Mouse (Mus musculus): ENCODE measurements around the gene Dvl2.

Gene Dvl2

DNA sequence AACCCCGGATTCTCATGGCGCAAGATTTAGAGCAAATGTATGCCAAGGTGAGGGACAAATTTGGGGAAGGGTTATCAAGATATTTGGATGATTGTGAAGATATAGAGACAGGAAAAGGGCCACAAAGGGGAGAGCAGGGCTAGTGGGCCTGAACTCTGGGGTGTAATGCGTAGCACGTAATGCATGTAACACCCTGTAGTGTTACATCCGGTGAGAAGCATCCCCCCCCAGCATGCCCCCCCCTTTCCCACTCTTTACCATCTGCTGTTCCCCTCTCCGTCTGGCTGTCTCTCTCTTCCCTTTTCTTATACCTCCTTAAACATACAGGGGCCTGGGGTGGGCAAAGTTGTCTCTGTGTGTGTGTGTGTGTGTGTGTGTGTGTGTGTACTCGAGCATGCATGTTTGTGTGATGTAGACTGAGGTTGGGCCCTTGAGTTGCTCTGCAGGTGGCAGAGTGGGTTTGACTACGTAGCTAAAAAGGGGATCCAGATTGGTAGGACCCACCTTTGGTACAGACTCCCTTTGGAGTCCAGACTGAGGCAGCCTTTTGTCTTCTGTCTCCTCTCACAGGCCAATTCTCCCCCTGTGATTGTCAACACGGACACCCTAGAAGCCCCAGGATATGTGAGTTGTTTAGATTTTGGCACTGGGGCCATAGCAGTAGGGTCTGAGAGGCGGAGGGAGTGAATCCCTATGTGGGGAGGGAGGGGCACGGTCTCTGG lies 29.6 kb downstream of the Dvl2 start:
- no peak for DNase-seq

DNA sequence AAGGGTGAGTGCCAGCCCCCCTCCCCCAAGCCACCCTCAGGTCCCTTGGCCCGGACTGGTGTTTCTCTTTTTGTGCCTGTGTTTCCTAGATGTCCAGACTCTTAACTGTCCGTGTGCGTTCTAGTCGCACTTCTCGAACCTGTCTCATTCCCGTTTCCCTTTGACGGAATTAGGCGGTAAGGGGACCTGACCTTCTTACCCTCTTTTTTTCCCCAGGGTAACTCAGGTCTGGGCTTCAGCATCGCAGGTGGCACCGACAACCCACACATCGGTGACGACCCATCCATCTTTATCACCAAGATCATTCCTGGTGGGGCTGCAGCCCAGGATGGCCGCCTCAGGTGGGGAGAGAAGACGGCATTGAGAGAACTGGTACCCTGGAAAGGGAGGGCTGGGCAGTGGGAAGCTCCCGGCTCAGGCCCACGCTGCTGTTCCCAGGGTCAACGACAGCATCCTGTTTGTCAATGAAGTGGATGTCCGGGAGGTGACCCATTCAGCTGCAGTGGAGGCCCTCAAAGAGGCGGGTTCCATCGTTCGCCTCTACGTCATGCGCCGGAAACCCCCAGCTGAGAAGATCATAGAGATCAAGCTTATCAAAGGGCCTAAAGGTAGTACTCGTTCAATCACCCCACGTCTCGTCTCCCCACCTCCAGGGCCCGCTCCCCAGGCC lies 30.4 kb downstream of the Dvl2 start:
- DNase-seq, result no peak

DNA sequence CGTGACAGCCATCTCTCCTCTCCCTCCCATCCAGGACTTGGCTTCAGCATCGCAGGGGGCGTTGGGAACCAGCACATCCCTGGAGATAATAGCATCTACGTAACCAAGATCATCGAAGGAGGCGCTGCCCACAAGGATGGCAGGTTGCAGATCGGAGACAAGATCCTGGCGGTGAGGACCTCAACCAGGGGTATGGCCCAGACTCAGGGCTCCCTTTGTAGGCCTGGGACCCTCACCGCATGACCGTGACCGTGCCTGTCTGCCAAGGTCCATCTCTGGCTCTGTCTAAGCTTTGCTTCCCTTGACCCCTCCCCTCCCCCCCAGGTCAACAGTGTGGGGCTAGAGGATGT lies 30.9 kb downstream of the Dvl2 start:
- no peak for DNase-seq

DNA sequence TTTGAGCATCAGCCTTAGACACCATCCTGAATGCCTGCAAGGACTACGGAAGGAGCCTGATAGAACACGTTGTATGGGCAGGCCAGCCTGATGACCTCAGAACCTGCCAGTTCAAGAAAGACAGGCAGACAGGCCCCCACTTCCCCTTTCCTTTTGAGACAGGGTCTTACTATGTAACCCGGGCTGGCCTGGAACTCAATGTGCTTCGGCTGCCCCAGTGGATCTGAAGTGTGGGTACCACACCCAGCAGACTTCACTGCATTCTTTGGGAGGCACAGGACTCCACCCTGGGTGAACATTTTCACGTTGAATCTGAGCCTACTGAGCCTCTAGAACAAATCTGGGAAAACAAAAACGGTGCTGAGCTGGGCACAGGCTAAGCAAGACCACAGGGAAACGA lies 37.8 kb downstream of the Dvl2 start:
- DNase-seq, result no peak

DNA sequence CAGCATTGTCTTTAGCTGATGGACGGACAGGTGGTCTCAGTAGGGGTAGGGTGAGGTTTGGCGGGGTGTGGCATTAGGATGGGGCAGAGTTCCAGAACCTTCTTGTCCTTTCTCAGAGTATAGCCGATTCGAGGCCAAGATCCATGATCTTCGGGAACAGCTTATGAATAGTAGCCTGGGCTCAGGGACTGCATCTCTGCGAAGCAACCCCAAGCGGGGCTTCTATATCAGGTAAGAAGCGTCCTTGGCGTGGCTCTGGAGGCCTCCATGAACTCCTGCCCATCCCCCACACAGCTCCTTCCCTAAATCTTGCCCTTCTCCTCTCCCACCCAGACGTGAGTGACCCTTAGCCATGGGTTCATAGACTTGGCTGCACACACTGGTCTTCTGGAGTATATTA lies 39.2 kb downstream of the Dvl2 start:
- no peak for DNase-seq

DNA sequence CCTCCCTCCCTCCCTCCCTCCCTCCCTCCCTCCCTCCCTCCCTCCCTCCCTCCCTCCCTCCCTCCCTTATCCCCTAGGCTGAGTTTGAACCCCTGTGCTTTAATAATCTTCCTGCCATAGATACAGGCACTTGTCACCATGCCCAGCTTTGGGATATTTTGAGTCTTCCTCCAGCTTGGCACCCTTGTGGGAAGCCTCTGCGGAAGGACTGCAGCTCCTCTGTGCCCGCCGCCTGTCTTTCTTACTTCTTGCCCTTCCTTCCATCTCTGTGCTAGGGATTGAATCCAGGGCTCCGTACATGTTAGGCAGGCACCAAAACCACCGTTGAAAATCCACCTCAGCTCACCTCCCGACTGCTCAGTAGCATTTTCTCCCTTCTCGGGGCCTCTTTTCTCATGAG lies 39.8 kb downstream of the Dvl2 start:
- no peak for DNase-seq

DNA sequence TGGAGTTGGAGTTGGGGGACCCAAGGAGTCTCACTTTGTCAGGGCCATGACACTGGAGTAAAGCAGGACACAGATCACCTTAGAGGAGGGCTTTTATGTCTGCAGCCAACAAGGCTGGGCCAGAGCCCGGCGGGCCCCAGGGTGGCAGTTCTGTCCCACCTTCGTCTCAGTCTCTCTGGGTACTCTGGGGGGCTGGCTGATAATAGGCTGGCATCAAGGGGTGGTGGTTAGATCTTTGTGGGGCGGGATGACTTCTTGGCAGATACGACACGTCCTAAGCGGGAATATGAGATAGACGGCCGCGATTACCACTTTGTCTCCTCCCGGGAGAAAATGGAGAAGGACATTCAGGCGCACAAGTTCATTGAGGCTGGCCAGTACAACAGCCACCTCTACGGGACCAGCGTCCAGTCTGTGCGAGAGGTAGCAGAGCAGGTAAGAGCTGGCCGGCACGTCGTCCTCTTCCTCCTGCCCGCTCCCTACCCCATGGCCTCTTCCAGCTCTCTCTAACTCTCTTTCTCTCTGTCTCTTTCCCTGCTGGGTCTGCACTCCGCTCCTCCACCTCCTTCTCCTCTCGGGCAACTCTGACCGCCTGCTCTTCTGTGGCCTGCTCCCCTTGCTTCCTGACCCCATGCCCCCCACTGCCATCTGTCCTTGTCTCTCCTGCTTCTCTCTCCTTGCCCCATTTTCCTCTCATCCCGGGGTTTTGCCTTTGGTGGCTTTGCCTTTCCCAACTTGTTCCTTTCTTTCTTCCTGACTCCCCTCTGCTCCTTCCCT lies 42.1 kb downstream of the Dvl2 start:
- DNase-seq, result no peak

DNA sequence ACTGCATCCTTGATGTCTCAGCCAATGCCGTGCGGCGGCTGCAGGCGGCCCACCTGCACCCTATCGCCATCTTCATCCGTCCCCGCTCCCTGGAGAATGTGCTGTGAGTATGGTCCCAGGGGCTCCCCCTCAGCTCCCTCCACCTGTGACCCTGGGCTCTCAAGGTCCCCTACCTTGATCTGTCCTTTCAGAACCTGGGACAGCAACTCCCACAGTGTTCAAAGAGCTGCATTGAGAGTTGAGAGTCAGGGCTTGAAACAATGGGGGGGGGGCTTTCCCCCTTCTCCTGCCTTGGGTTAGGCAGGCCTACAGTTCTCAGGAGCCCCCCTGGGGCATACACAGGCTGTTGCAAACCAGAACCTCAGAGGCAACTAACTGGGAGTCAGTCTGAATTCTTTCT lies 43.3 kb downstream of the Dvl2 start:
- no peak for DNase-seq

DNA sequence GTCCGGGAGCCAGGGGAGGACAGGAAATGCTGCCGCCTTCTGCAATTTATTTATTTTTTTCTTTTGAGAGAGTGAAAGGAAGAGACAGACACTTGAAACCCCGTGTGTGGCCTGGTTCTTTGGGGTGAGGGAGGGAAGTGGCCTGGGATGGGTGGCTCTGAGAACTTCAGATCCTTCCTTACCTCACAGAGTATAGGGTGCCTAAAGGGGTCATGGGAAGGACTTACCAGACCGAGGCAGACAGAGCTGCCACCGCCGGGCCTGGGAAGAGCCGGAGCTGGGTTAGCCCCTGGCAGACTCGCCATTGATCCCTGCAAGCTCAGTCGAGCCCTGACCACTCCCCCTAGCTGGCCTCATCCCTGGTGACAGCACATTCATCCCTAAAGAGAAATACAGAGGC lies 45.0 kb downstream of the Dvl2 start:
- DNase-seq, result no peak

DNA sequence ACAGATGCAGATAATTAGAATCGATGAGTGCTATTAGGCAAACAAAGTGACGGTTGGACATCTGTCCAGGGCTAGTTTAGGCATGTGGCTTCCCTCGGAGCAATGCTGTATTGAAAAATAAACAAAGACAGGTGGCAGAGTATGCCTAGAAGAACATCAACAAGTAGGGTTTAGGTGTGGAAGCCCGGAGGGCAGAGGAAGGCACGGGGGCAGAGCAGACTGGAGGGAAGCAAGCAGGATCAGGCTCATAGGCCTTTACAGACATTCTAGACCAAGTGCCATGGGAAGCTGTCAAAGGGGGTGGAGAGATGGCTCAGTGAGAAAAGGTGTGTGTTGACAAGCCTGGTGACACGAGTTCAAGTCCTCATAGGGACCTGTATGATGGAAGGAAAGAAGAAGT lies 49.0 kb downstream of the Dvl2 start:
- no peak for DNase-seq

DNA sequence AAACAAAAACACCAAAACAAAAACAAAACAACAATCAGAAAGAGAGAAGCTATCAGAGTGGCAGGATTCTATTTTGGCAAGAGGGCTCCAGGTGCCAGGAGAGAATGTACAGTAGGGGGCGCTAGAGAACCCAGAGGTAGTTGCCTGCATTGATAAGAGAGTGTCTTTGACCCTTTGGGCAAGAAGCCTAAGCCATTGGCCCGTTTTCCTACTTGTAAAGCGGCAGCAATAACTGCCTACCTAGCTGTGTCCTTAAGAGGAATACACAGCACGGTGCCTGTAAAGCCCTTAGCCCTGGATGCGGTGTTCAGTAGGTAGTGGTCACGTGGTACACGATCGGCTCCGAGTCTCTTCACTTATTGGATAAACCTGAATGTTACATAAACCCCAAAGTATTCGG lies 49.4 kb downstream of the Dvl2 start:
- DNase-seq, result no peak

DNA sequence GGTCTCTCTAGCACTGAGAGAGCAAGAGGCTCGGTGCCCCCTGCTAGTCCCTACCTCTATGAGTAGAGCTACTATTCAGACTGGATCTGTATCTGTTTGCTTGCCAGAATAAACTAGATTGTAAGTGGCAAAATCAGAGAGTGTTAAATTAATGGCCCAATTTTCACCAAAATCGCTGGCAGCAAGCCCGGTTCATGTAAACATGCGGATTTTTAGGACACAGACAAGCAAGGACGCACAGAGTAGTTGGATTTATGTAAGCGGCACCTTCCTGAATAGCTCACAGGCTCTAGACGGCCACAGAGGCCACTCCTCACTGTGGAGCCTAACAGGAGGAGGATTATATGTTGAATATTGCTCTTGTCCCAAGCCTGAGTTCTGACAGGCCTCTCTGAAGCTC lies 52.8 kb downstream of the Dvl2 start:
- DNase-seq, result no peak

DNA sequence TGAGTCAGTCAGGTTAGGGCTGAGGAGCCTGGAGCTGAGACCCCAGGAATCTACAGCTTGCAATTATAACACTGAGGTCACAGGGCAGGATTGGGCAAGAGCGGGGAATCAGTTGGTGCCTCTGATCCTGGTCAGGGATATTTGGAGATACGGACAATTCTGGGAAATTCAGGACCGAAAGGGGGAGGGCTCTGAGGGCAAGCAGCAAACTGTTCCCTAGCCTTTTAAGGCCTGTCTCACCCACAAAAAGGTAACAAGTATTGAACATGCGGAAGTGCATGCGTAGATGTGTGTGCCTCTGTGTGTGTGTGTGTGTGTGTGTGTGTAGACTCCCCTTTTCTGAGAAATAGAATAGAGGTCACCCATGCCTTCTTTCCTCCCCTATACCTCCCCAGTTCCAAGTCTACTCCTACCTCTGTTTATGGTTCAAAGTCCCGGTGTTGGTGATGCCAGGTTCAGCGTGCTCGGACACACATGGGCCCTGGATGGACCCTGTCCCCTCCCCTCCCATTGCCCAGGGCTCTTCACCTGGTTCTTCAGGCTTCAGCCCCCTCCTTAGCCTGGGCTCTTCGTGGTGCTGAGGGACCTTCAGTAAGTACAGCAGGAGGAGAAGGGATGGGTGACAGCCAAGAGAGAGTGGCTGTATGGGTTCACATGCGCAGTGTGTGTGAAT lies 53.6 kb downstream of the Dvl2 start, which contains the start of gene Asgr1:
TSS of gene Asgr1 (plus strand) at position 188 of the 673 bp plus-strand sequence.
- no peak for DNase-seq

DNA sequence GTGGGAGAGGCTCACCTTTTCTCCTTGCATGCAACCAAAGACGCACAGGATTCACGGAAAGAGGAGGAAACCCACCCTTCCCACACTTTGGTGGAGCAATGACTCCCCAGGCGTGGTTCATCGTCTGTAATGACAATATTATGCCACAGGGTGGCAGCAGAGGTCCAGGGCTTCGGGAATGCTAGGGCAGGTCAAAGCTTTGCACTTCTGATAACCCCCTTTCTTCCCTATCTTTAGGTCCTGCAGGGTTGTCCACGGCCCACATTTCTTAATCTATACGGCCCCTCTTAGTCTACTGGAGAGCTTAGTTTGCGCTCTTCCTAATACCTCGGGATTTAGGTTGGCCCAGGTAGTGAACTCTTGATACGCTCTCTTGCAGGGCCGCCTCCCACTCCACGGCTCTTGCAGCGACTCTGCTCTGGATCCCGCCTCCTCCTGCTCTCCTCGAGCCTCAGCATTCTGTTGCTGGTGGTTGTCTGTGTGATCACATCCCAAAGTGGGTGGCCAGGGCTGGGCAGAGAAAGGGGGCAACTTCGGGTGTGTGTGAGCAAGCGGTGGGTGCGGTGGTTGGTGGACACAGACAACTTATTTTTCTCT lies 55.3 kb downstream of the Dvl2 start:
- DNase-seq, result peak; percentile 71

DNA sequence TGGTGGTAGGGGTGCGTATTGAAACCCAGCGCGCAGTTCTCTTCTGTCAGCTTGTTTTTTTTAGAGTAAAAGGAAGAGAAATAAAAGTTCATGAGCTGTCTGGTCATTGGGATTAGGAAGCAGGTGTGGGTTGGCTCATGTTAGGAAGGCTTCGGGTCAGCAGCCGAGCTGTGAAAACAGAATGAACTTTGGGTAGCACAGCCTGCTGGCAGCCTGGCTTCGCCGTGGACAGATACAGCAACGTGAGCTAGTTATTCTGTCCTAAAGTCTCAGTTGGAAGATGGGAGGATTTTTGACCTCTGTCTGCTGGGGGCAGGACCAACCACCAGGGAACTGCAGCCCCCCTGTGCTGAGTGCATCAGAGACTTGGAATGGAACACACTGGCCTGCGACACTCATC lies 57.4 kb downstream of the Dvl2 start:
- DNase-seq, result no peak

DNA sequence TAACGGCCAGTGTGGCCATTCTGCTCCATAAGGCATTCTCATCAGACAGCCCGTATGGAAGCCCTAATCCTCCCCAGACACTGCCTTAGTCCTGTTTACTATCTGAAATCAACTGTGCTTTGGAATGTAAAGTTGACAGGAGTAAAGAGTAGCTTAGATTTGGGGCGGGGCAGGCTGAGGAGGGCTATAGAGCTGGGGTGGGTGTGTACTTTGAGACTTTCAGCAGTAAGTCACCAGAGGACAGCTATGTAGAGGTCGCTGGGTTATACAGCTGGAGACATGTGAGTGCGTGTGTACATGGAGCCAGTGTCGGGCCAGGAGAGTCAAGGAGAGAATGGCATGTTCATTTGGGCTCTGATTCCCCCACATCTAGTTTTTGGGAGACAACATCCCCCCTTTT lies 59.5 kb downstream of the Dvl2 start:
- no peak for DNase-seq
